Mouse (Mus musculus) T-helper 1 cell (primary cell): Measurements from ENCODE around the gene Ndufa11.

Source experiments
- in situ Hi-C: fragments of 300-600 bp; cut with MboI, MseI; formaldehyde crosslinking; loops from one replicate; pipeline ENCODE4 v1.15.1; 2025; ENCODE audit warnings: high pct_unique_total_duplicates

Ndufa11 gene

GRCm38 (mm10) chr17:56715914-56716654 lies 1.5 kb upstream of the Ndufa11 start:
- in situ Hi-C loops, result no loop called here

- in situ Hi-C loops, result no loop called here
These were observed 758 bp upstream of the Ndufa11 start for GRCm38 (mm10) chr17:56716655-56717362.

GRCm38 (mm10) chr17:56722441-56722840 lies 4.9 kb downstream of the Ndufa11 start:
- in situ Hi-C loops, result no loop called here

GRCm38 (mm10) chr17:56723419-56724161 lies 6.0 kb downstream of the Ndufa11 start:
- in situ Hi-C loops, result no loop called here

- in situ Hi-C loops, result no loop called here
These were observed 9.6 kb downstream of the Ndufa11 start for GRCm38 (mm10) chr17:56727029-56727649.

GRCm38 (mm10) chr17:56727659-56728058 lies 10.1 kb downstream of the Ndufa11 start:
- in situ Hi-C loops, result no loop called here

GRCm38 (mm10) chr17:56728117-56728516 lies 10.6 kb downstream of the Ndufa11 start:
- in situ Hi-C loops, result no loop called here

GRCm38 (mm10) chr17:56729151-56729550 lies 11.6 kb downstream of the Ndufa11 start:
- in situ Hi-C loops, result no loop called here

- in situ Hi-C loops, result no loop called here
These were observed 12.1 kb downstream of the Ndufa11 start for GRCm38 (mm10) chr17:56729656-56730055.

- in situ Hi-C loops, result no loop called here
These were observed 19.0 kb downstream of the Ndufa11 start for GRCm38 (mm10) chr17:56736534-56736933.

GRCm38 (mm10) chr17:56738221-56738620 lies 20.7 kb downstream of the Ndufa11 start:
- in situ Hi-C loops, result no loop called here

GRCm38 (mm10) chr17:56740118-56740787 lies 22.7 kb downstream of the Ndufa11 start:
- in situ Hi-C loops, result no loop called here

- in situ Hi-C loops, result no loop called here
These were observed 23.2 kb downstream of the Ndufa11 start for GRCm38 (mm10) chr17:56740788-56741160.

- in situ Hi-C loops, result no loop called here
These were observed 26.6 kb downstream of the Ndufa11 start for GRCm38 (mm10) chr17:56744173-56744572.

- in situ Hi-C loops, result no loop called here
These were observed 34.0 kb downstream of the Ndufa11 start for GRCm38 (mm10) chr17:56751404-56752072.

- in situ Hi-C loops, result no loop called here
These were observed 35.9 kb downstream of the Ndufa11 start for GRCm38 (mm10) chr17:56753452-56753851.

GRCm38 (mm10) chr17:56754271-56755185 lies 37.0 kb downstream of the Ndufa11 start:
- in situ Hi-C loops, result no loop called here

GRCm38 (mm10) chr17:56756703-56757399 lies 39.3 kb downstream of the Ndufa11 start:
- in situ Hi-C loops, result no loop called here
